Mouse (Mus musculus) kidney, adult 2 months (tissue): ENCODE data around the gene Ipo8. TPM values are rescaled to one million over a fixed set of nuclear protein-coding genes. Genes with fewer than 3 reads are reported as not detected.

Source experiments
- DNase-seq: peaks from one replicate; pipeline ENCODE4 v3.0.0; 2021
- H3K27ac ChIP-seq: fragments of 200-500 bp; 2 replicates; pipeline ENCODE4 v1.5.1; 2012; ENCODE audit warnings: low read depth, low read length, control low read depth, inconsistent platforms; ENCODE audit not compliant: insufficient read depth
- H3K27me3 ChIP-seq: fragments of 200-500 bp; replicated peaks from 2 replicates; pipeline ENCODE4 v1.6.1; 2012; ENCODE audit warnings: mild to moderate bottlenecking, moderate library complexity, low read length, inconsistent platforms; ENCODE audit not compliant: control insufficient read depth, insufficient read depth
- H3K36me3 ChIP-seq: fragments of 200-500 bp; 2 replicates; pipeline ENCODE4 v1.6.1; 2012; ENCODE audit warnings: mild to moderate bottlenecking, moderate library complexity, low read length, inconsistent platforms; ENCODE audit not compliant: control insufficient read depth, insufficient read depth
- H3K4me1 ChIP-seq: fragments of 200-500 bp; 2 replicates; pipeline ENCODE4 v1.6.1; 2011; ENCODE audit warnings: low read length; ENCODE audit not compliant: control insufficient read depth, insufficient read depth
- H3K4me3 ChIP-seq: fragments of 200-500 bp; 2 replicates; pipeline ENCODE4 v1.5.1; 2011; ENCODE audit warnings: mild to moderate bottlenecking, low read depth, low read length, control low read depth; ENCODE audit not compliant: insufficient read depth
- CTCF ChIP-seq: fragments of 200-500 bp; conservative IDR thresholded peaks from 2 replicates; pipeline ENCODE4 v1.5.1; 2011; ENCODE audit warnings: low read depth, mild to moderate bottlenecking, control low read depth, low read length, moderate library complexity, mixed read lengths; ENCODE audit not compliant: insufficient read depth, insufficient read length
- POLR2A ChIP-seq: fragments of 200-500 bp; IDR thresholded peaks from one replicate; pipeline ENCODE4 v1.6.1; 2011; ENCODE audit warnings: low read depth, low read length, control low read depth
- WGBS: fragments of 180-500 bp; shearing (Covaris S2); methylation state at CpG from one replicate; pipeline ENCODE4 v1.1.7; 2018; 5-methylcytosine and 5-hydroxymethylcytosine counted together
- polyA plus RNA-seq: library from polyadenylated mRNA; depleted of rRNA; stranded (reverse); fragments of >200 nt; gene quantifications from 2 replicates; pipeline ENCODE4 v1.2.3, GENCODE M21; 2012

The Ipo8 gene
- polyA plus RNA-seq, 1 experiment: 16.6 TPM

GRCm38 (mm10) chr6:148761475-148761874, 69.8 kb downstream of the Ipo8 start:
- H3K4me1 ChIP-seq: no peaks in the 10 kb centered on the region
- H3K36me3 ChIP-seq: no peaks in the 10 kb centered on the region
- no peak for DNase-seq
- H3K27me3 ChIP-seq: no peaks in the 10 kb centered on the region
- H3K4me3 ChIP-seq: no peak overlapping the region
- 71% methylated on average over 4 of the region's 4 CpGs for WGBS
- TF ChIP-seq POLR2A (no peak), CTCF (no peak)
- H3K27ac ChIP-seq: no peak overlapping the region

- no peak overlapping the region for H3K4me3 ChIP-seq
- 97% methylated on average over 1 of the region's 1 CpGs for WGBS
- no peaks in the 10 kb centered on the region for H3K4me1 ChIP-seq
- no peaks in the 10 kb centered on the region for H3K36me3 ChIP-seq
- TF ChIP-seq CTCF: no peak
- no peak for TF ChIP-seq POLR2A
- no peaks in the 10 kb centered on the region for H3K27me3 ChIP-seq
- no peak overlapping the region for H3K27ac ChIP-seq
- no peak for DNase-seq
Observed at GRCm38 (mm10) chr6:148756535-148756934, 74.7 kb downstream of the Ipo8 start.

- H3K36me3 ChIP-seq: no peaks in the 10 kb centered on the region
- 77% methylated on average over 2 of the region's 2 CpGs for WGBS
- no peaks in the 10 kb centered on the region for H3K4me1 ChIP-seq
- no peak overlapping the region for H3K4me3 ChIP-seq
- TF ChIP-seq CTCF (no peak), POLR2A (no peak)
- H3K27ac ChIP-seq: no peak overlapping the region
- H3K27me3 ChIP-seq: no peaks in the 10 kb centered on the region
- no peak for DNase-seq
Observed at GRCm38 (mm10) chr6:148751400-148751799, 79.9 kb downstream of the Ipo8 start.

GRCm38 (mm10) chr6:148750183-148750582, 81.1 kb downstream of the Ipo8 start:
- H3K36me3 ChIP-seq: no peaks in the 10 kb centered on the region
- no peak overlapping the region for H3K27ac ChIP-seq
- no peak overlapping the region for H3K4me3 ChIP-seq
- 86% methylated on average over 3 of the region's 3 CpGs for whole genome bisulfite sequencing
- no peak for DNase-seq
- TF ChIP-seq CTCF (no peak), POLR2A (no peak)
- no peaks in the 10 kb centered on the region for H3K27me3 ChIP-seq
- no peaks in the 10 kb centered on the region for H3K4me1 ChIP-seq

GRCm38 (mm10) chr6:148740521-148741226, 90.6 kb downstream of the Ipo8 start:
- H3K4me3 ChIP-seq: no peak overlapping the region
- no peaks in the 10 kb centered on the region for H3K36me3 ChIP-seq
- WGBS: 63% methylated on average over 8 of the region's 8 CpGs
- H3K4me1 ChIP-seq: no peaks in the 10 kb centered on the region
- no peak for TF ChIP-seq POLR2A
- H3K27me3 ChIP-seq: no peaks in the 10 kb centered on the region
- no peak for DNase-seq
- H3K27ac ChIP-seq: no peak overlapping the region

GRCm38 (mm10) chr6:148736390-148736789, 94.9 kb downstream of the Ipo8 start:
- Histone ChIP-seq H3K27ac (no peak overlapping the region), H3K27me3 (no peaks in the 10 kb centered on the region), H3K4me1 (no peaks in the 10 kb centered on the region), H3K36me3 (no peaks in the 10 kb centered on the region), H3K4me3 (no peak overlapping the region)
- TF ChIP-seq POLR2A: no peak
- no peak for TF ChIP-seq CTCF
- whole genome bisulfite sequencing: 80% methylated on average over 1 of the region's 1 CpGs
- DNase-seq: no peak

GRCm38 (mm10) chr6:148734012-148734411, 97.3 kb downstream of the Ipo8 start:
- Histone ChIP-seq H3K4me1 (no peaks in the 10 kb centered on the region), H3K27ac (no peak overlapping the region), H3K36me3 (no peaks in the 10 kb centered on the region), H3K4me3 (no peak overlapping the region), H3K27me3 (no peaks in the 10 kb centered on the region)
- WGBS: 92% methylated on average over 20 of the region's 20 CpGs
- no peak for DNase-seq
- TF ChIP-seq POLR2A (no peak), CTCF (no peak)
